Mouse (Mus musculus) spleen, adult 2 months (tissue): ENCODE measurements around the gene Ppp1r12a.

ENCODE experiments used
- CTCF ChIP-seq: fragments of 200-500 bp; IDR thresholded peaks from 2 replicates; pipeline ENCODE4 v1.5.1; 2011; ENCODE audit warnings: mild to moderate bottlenecking, inconsistent platforms; ENCODE audit not compliant: insufficient read depth, insufficient read length, insufficient replicate concordance; ENCODE audit errors: extremely low read depth
- POLR2A ChIP-seq: fragments of 200-500 bp; IDR thresholded peaks from 2 replicates; pipeline ENCODE4 v1.6.1; 2011; ENCODE audit warnings: low read depth, low read length, inconsistent platforms

GRCm38 (mm10) chr10:108155042-108155686 lies 6.8 kb upstream of the Ppp1r12a start:
- TF ChIP-seq CTCF: no peak
- no peak for TF ChIP-seq POLR2A
